Mouse (Mus musculus) megakaryocyte, embryonic 14.5 days (primary cell): ENCODE data around the gene Gapdhs. TPM values are rescaled to one million over a fixed set of nuclear protein-coding genes. Genes with fewer than 3 reads are reported as not detected.
A peak's percentile ranks its signal among the peaks of the same experiment; 100 is the strongest.

Source experiments
- H3K27me3 ChIP-seq: replicated peaks from 2 replicates; pipeline ENCODE3; 2012; ENCODE audit warnings: inconsistent platforms
- H3K36me3 ChIP-seq: replicated peaks from 2 replicates; pipeline ENCODE3; 2012; ENCODE audit warnings: low read length, inconsistent platforms, mixed read lengths
- H3K4me1 ChIP-seq: 2 replicates; pipeline ENCODE4 v1.6.1; 2012; ENCODE audit warnings: inconsistent platforms
- H3K4me3 ChIP-seq: replicated peaks from 2 replicates; pipeline ENCODE3; 2012; ENCODE audit warnings: moderate library complexity, mild to moderate bottlenecking, inconsistent platforms
- H3K9me3 ChIP-seq: 2 replicates; pipeline ENCODE4 v1.6.1; 2012; ENCODE audit warnings: inconsistent platforms
- FLI1 ChIP-seq: IDR thresholded peaks from 2 replicates; pipeline ENCODE4 v1.6.1; 2012; ENCODE audit warnings: low read length, inconsistent platforms, mixed read lengths
- GATA1 ChIP-seq: IDR thresholded peaks from 3 replicates; pipeline ENCODE4 v1.6.1; 2012; ENCODE audit warnings: mixed read lengths, low read length, inconsistent platforms, borderline replicate concordance
- polyA plus RNA-seq: library from polyadenylated mRNA; stranded (reverse); fragments of >175 nt; gene quantifications from 2 replicates; pipeline ENCODE4 v1.2.3, GENCODE M21; 2012; ENCODE audit warnings: low replicate concordance; ENCODE audit not compliant: insufficient read depth

Gapdhs gene
- polyA plus RNA-seq, 1 experiment: not detected

GRCm38 (mm10) chr7:30776104-30776503 is 32.6 kb upstream of the Gapdhs start:
- H3K36me3 ChIP-seq: no peaks in the 10 kb centered on the region
- H3K9me3 ChIP-seq: peaks cover 12% of the 10 kb centered on the region
- no peak overlapping the region for H3K4me3 ChIP-seq
- no peak for TF ChIP-seq FLI1
- no peak for TF ChIP-seq GATA1
- peaks cover 24% of the 10 kb centered on the region for H3K27me3 ChIP-seq
- peaks cover 26% of the 10 kb centered on the region for H3K4me1 ChIP-seq

- no peak overlapping the region for H3K4me3 ChIP-seq
- no peaks in the 10 kb centered on the region for H3K36me3 ChIP-seq
- no peak for TF ChIP-seq GATA1
- no peak for TF ChIP-seq FLI1
- peaks cover 35% of the 10 kb centered on the region for H3K4me1 ChIP-seq
- peaks cover 42% of the 10 kb centered on the region for H3K27me3 ChIP-seq
- peaks cover 13% of the 10 kb centered on the region for H3K9me3 ChIP-seq
These were observed 25.8 kb upstream of the Gapdhs start for GRCm38 (mm10) chr7:30769236-30769635.

GRCm38 (mm10) chr7:30766408-30766807 is 22.9 kb upstream of the Gapdhs start:
- peaks cover 57% of the 10 kb centered on the region for H3K4me1 ChIP-seq
- no peaks in the 10 kb centered on the region for H3K36me3 ChIP-seq
- H3K4me3 ChIP-seq: no peak overlapping the region
- peaks cover 4% of the 10 kb centered on the region; the same call in 1 of the 2 replicates for H3K9me3 ChIP-seq
- no peak for TF ChIP-seq FLI1
- TF ChIP-seq GATA1: no peak
- peaks cover 53% of the 10 kb centered on the region for H3K27me3 ChIP-seq

GRCm38 (mm10) chr7:30765173-30765572 is 21.7 kb upstream of the Gapdhs start:
- Histone ChIP-seq H3K36me3 (no peaks in the 10 kb centered on the region), H3K27me3 (peaks cover 50% of the 10 kb centered on the region), H3K4me3 (peak overlapping the region; percentile 53), H3K9me3 (no peaks in the 10 kb centered on the region), H3K4me1 (peaks cover 64% of the 10 kb centered on the region)
- TF ChIP-seq GATA1: no peak
- TF ChIP-seq FLI1: no peak

GRCm38 (mm10) chr7:30763456-30763855 is 20.0 kb upstream of the Gapdhs start, which contains the start of gene Dmkn:
Gene Dmkn, plus strand, starts transcription at chr7:30763756.
- no peak within 1 kb of the TSS for H3K4me3 ChIP-seq
- no peak for TF ChIP-seq FLI1
- TF ChIP-seq GATA1: no peak

GRCm38 (mm10) chr7:30761769-30762352 is 18.4 kb upstream of the Gapdhs start:
- Histone ChIP-seq H3K9me3 (no peaks in the 10 kb centered on the region), H3K4me1 (peaks cover 60% of the 10 kb centered on the region), H3K27me3 (peaks cover 35% of the 10 kb centered on the region), H3K36me3 (no peaks in the 10 kb centered on the region), H3K4me3 (no peak overlapping the region)
- TF ChIP-seq FLI1 (no peak), GATA1 (no peak)

More at GRCm38 (mm10) chr7:30763456-30763855, 20.0 kb upstream of the Gapdhs start, which contains the start of gene Dmkn:
- H3K9me3 ChIP-seq: no peaks in the 10 kb centered on the region
- H3K27me3 ChIP-seq: peaks cover 42% of the 10 kb centered on the region
- H3K36me3 ChIP-seq: no peaks in the 10 kb centered on the region
- peaks cover 65% of the 10 kb centered on the region for H3K4me1 ChIP-seq

DNA sequence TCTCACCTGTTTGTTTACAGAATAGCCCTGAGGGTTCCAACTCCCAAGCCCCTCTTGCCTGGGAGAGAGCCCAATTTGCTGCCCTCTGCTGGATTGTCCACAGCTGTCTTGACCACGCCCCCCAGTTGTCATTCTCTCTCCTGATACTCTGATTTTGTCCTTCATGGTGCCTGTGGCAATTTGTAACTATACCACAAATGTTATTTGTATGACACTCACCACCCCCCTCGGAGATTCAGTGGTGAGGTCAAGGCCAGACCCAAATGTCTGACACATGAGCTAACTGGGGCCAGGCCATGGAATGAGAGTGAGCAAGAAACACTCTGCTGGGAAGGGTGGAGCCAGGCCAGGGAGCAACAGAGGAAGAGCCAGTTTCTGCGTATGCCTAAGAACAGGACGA is 15.4 kb upstream of the Gapdhs start:
- Histone ChIP-seq H3K27me3 (peaks cover 25% of the 10 kb centered on the region), H3K9me3 (peaks cover 22% of the 10 kb centered on the region), H3K4me3 (no peak overlapping the region), H3K36me3 (peaks cover 8% of the 10 kb centered on the region), H3K4me1 (peaks cover 44% of the 10 kb centered on the region)
- TF ChIP-seq GATA1 (no peak), FLI1 (no peak)

DNA sequence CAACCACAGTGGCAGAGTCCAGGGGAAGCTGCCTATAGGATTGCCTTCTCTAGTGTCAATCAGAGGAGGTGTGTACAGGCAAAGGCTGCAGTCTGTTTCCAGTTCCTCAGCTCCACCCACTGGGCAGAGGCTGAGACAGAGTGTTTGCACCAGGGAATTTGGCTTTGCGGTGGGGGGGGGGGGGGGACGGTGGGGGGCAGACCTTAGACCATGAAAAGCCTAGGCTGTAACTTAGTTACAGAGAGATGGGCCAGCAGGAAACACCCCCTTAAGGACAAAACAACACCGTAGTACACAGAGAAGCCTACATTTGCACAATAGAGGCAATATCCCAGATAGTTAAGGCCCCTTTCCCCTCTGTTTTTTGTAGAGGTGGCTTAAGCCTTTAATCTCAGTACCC is 13.5 kb upstream of the Gapdhs start:
- no peak overlapping the region for H3K4me3 ChIP-seq
- H3K4me1 ChIP-seq: peaks cover 31% of the 10 kb centered on the region
- TF ChIP-seq FLI1 (no peak), GATA1 (no peak)
- H3K9me3 ChIP-seq: peaks cover 29% of the 10 kb centered on the region
- H3K27me3 ChIP-seq: peaks cover 13% of the 10 kb centered on the region
- peaks cover 8% of the 10 kb centered on the region for H3K36me3 ChIP-seq

- peaks cover 8% of the 10 kb centered on the region for H3K36me3 ChIP-seq
- peaks cover 35% of the 10 kb centered on the region for H3K9me3 ChIP-seq
- H3K27me3 ChIP-seq: peaks cover 14% of the 10 kb centered on the region
- no peak within 1 kb of the TSS for H3K4me3 ChIP-seq
- TF ChIP-seq FLI1 (no peak), GATA1 (no peak)
- H3K4me1 ChIP-seq: no peaks in the 10 kb centered on the region; the same call in 1 of the 2 replicates
These were observed 7.7 kb upstream of the Gapdhs start, which contains the start of gene Sbsn for GRCm38 (mm10) chr7:30751086-30751669. Gene Sbsn, plus strand, starts transcription at chr7:30751471.

GRCm38 (mm10) chr7:30749824-30750606 is 6.5 kb upstream of the Gapdhs start:
- TF ChIP-seq GATA1 (no peak), FLI1 (no peak)
- H3K4me3 ChIP-seq: no peak overlapping the region
- peaks cover 9% of the 10 kb centered on the region for H3K27me3 ChIP-seq
- H3K36me3 ChIP-seq: peaks cover 3% of the 10 kb centered on the region
- H3K4me1 ChIP-seq: peaks cover 3% of the 10 kb centered on the region
- peaks cover 24% of the 10 kb centered on the region for H3K9me3 ChIP-seq
